ENCODE assay signal across 9 mouse cellular contexts in the genomic region with DNA sequence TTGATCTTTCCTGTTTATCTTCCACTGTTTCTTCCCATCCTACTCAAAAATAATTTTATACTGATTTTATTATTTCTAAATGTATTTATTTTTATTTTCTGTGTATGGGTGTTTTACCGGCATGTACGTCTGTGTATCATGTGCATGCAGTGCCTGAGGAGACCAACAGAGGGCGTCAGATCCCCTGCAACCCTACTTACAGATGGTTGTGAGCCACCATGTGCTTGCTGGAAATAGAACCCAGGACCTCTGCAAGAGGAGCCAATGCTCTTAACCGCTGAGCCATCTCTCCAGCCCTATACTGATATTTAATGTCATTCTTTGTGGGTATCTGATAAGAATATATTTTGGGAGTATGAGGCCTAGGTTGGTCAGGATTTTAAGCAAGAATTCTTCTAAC.
DNase-seq lines count a peak whose midpoint lies in the region; ATAC-seq and TF ChIP-seq lines count a peak whose summit lies in the region.
"Had no signal": no experiment of that assay in that cellular context is flagged by ENCODE, and none has a peak within 500 bp of the region (broad histone marks: within the 10 kb centered on the region; RNA-seq: fewer than 3 reads in every experiment).

No protein-coding gene starts in this region.

- no peak for DNase-seq in heart, postnatal 25 days (ENCODE audit: low spot score)
- DNase-seq in testis, postnatal 10 days (ENCODE audit: low spot score): no peak
- DNase-seq in splenic B cell, adult 2 months (ENCODE audit: low read depth, low spot score): peak; percentile 20
- no peak for DNase-seq in hindbrain, embryonic 10.5 days (ENCODE audit: low spot score)
- no peak for DNase-seq in left cerebral cortex, postnatal 25 days (ENCODE audit: low spot score in 2 of 2)

- H3K4me1 ChIP-seq in heart, embryonic 15.5 days (replicated peaks): 0 out of 2 replicates have a peak, but pooled peaks cover 2% of the 10 kb centered on the region
- peaks cover 10% of the 10 kb centered on the region for H3K4me1 ChIP-seq in testis, adult 2 months (ENCODE audit: control insufficient read depth, insufficient read depth, low read length)
- H3K4me1 ChIP-seq in bone marrow, adult 2 months (ENCODE audit: control insufficient read depth, insufficient read depth, low read length): no peaks in the 10 kb centered on the region; the same call in 1 of the 2 replicates
- H3K4me1 ChIP-seq in hindbrain, embryonic 10.5 days (replicated peaks): peaks cover 16% of the 10 kb centered on the region
- H3K4me1 ChIP-seq: neural tube, embryonic 13.5 days had no signal

- ATAC-seq in heart, embryonic 15.5 days (replicated peaks; ENCODE audit: insufficient number of reproducible peaks, insufficient read depth, low FRiP score, low read depth): no peak

- H3K36me3 ChIP-seq in heart, embryonic 15.5 days: no peaks in the 10 kb centered on the region
- H3K36me3 ChIP-seq in testis, adult 2 months (ENCODE audit: control insufficient read depth, insufficient read depth, low read length): no peaks in the 10 kb centered on the region
- H3K36me3 ChIP-seq in splenic B cell, adult 2 months (ENCODE audit: control insufficient read depth, insufficient read depth, low read length, poor library complexity, severe bottlenecking): no peaks in the 10 kb centered on the region
- H3K36me3 ChIP-seq in hindbrain, embryonic 10.5 days: no peaks in the 10 kb centered on the region
- H3K36me3 ChIP-seq: neural tube, embryonic 13.5 days had no signal

- TF ChIP-seq POLR2A in testis, adult 2 months (IDR thresholded peaks at IDR 0.05; ENCODE audit: control insufficient read depth, low read depth, low read length): no peak
- TF ChIP-seq POLR2A in bone marrow, adult 2 months (IDR thresholded peaks at IDR 0.05; ENCODE audit: borderline replicate concordance, control insufficient read depth, low read depth, low read length): no peak

- H3K4me2 ChIP-seq in heart, embryonic 15.5 days: no peak overlapping the region
- H3K4me2 ChIP-seq: neural tube, embryonic 13.5 days had no signal

- peaks cover 4% of the 10 kb centered on the region; the same call in 1 of the 2 replicates for H3K27me3 ChIP-seq in heart, embryonic 15.5 days
- no peaks in the 10 kb centered on the region for H3K27me3 ChIP-seq in testis, adult 2 months (ENCODE audit: control insufficient read depth, insufficient read depth, low read length)
- H3K27me3 ChIP-seq in splenic B cell, adult 2 months (ENCODE audit: control insufficient read depth, insufficient read depth, low read length, poor library complexity, severe bottlenecking): no peaks in the 10 kb centered on the region
- no peaks in the 10 kb centered on the region for H3K27me3 ChIP-seq in hindbrain, embryonic 10.5 days (ENCODE audit: insufficient read depth, poor library complexity, severe bottlenecking)
- H3K27me3 ChIP-seq: neural tube, embryonic 13.5 days had no signal

- intact Hi-C loops in heart, postnatal 25 days (cut with DNase I): no loop called here
- intact Hi-C loops in left cerebral cortex, postnatal 25 days (cut with DNase I): no loop called here

- H3K9ac ChIP-seq in heart, embryonic 15.5 days: no peak overlapping the region
- H3K9ac ChIP-seq: neural tube, embryonic 13.5 days had no signal

- peak; percentile 60; the same call in 1 of the 2 replicates for TF ChIP-seq CTCF in testis, adult 2 months (IDR thresholded peaks at IDR 0.05; ENCODE audit: control insufficient read depth, insufficient read depth, insufficient replicate concordance, low read depth, low read length)
- peak; percentile 52 for TF ChIP-seq CTCF in bone marrow, adult 2 months (IDR thresholded peaks at IDR 0.05; ENCODE audit: control insufficient read depth, insufficient read depth, low read length)

- peak overlapping the region; percentile 31; the same call in 1 of the 2 replicates for H3K27ac ChIP-seq in heart, embryonic 15.5 days
- no peak overlapping the region for H3K27ac ChIP-seq in testis, adult 2 months (ENCODE audit: control insufficient read depth, insufficient read depth, low read depth, low read length)
- H3K27ac ChIP-seq in bone marrow, adult 2 months (ENCODE audit: control insufficient read depth, insufficient read depth, low read depth, low read length, poor library complexity): no peak overlapping the region
- no peak overlapping the region for H3K27ac ChIP-seq in hindbrain, embryonic 10.5 days
- H3K27ac ChIP-seq: neural tube, embryonic 13.5 days had no signal

- H3K9me3 ChIP-seq in heart, embryonic 15.5 days (replicated peaks): no peaks in the 10 kb centered on the region
- no peaks in the 10 kb centered on the region for H3K9me3 ChIP-seq in hindbrain, embryonic 10.5 days
- H3K9me3 ChIP-seq: neural tube, embryonic 13.5 days had no signal

- WGBS in heart, embryonic 15.5 days: 75% methylated on average over 4 of the region's 4 CpGs
- WGBS in bone marrow, adult 2 months: 83% methylated on average over 4 of the region's 4 CpGs
- WGBS in hindbrain, embryonic 10.5 days: 81% methylated on average over 4 of the region's 4 CpGs

- no peak overlapping the region for H3K4me3 ChIP-seq in heart, embryonic 15.5 days
- H3K4me3 ChIP-seq in testis, adult 2 months (ENCODE audit: control insufficient read depth, low read depth, low read length): no peak overlapping the region
- H3K4me3 ChIP-seq in bone marrow, adult 2 months (replicated peaks; ENCODE audit: control insufficient read depth, low read depth, low read length): no peak overlapping the region
- no peak overlapping the region for H3K4me3 ChIP-seq in hindbrain, embryonic 10.5 days
- H3K4me3 ChIP-seq: neural tube, embryonic 13.5 days had no signal
